Mouse (Mus musculus) G1E (cell line): ENCODE data around the gene Gsdma.

Experiments
- CTCF ChIP-seq: IDR thresholded peaks from 2 replicates; pipeline ENCODE4 v1.5.1; 2012; ENCODE audit warnings: low read depth, low read length, inconsistent platforms, mixed read lengths
- POLR2AphosphoS5 ChIP-seq: IDR thresholded peaks from 2 replicates; pipeline ENCODE4 v1.6.1; 2012; ENCODE audit warnings: low read depth, low read length, inconsistent platforms; ENCODE audit not compliant: insufficient replicate concordance
- TAL1 ChIP-seq: conservative IDR thresholded peaks from 2 replicates; pipeline ENCODE4 v1.6.1; 2012; ENCODE audit warnings: low read depth, low read length, inconsistent platforms, mixed read lengths

DNA sequence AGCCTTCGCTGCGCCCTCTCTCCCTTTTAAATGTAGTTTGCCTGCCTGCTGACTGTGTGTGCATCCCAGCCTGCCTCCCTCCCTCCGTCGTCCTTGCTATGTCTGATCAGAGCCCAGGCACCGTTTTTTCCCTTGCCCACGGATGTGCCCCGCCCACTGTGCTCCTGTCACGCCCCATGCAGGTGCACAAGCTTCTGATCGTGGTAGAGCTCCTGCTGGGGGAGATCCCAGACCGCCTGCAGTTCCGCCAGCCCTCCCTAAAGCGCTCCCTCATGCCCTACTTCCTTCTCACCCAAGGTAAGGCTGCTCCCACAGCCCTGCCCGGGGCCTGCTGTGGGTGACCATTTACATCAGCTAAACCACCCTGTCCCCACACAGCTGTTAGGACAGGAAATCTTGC lies 29.1 kb downstream of the Gsdma start:
- TF ChIP-seq CTCF (no peak), POLR2AphosphoS5 (no peak), TAL1 (no peak)
